Mouse (Mus musculus) T-helper 2 cell (primary cell): ENCODE data around the gene Lime1.

Source experiments
- in situ Hi-C: fragments of 300-600 bp; cut with MboI, MseI; formaldehyde crosslinking; loops from one replicate; pipeline ENCODE4 v1.15.1; 2025; ENCODE audit warnings: high pct_unique_total_duplicates

Gene Lime1

GRCm38 (mm10) chr2:181379778-181380177, at the start of gene Lime1:
Lime1 (plus strand) TSS chr2:181380078.
- in situ Hi-C loops = loop anchor here (25.0 kb wide), 1 partner anchor 108 kb away; the partner anchor contains the start of genes Abhd16b and Tpd52l2

GRCm38 (mm10) chr2:181332542-181332941, 47.3 kb upstream of the Lime1 start:
- in situ Hi-C loops = no loop called here

GRCm38 (mm10) chr2:181334023-181334422, 45.9 kb upstream of the Lime1 start:
- in situ Hi-C loops = no loop called here

- in situ Hi-C loops = no loop called here
Measured at GRCm38 (mm10) chr2:181340426-181340825, 39.5 kb upstream of the Lime1 start.

GRCm38 (mm10) chr2:181342766-181343165, 37.1 kb upstream of the Lime1 start:
- in situ Hi-C loops = no loop called here

GRCm38 (mm10) chr2:181356780-181357179, 23.1 kb upstream of the Lime1 start:
- in situ Hi-C loops = no loop called here

GRCm38 (mm10) chr2:181363946-181364345, 15.9 kb upstream of the Lime1 start:
- in situ Hi-C loops = no loop called here

- in situ Hi-C loops = no loop called here
Measured at GRCm38 (mm10) chr2:181364487-181364859, 15.4 kb upstream of the Lime1 start.

GRCm38 (mm10) chr2:181364860-181365596, 14.8 kb upstream of the Lime1 start, which contains the start of the genes Zgpat and Arfrp1:
Zgpat (plus strand) TSS chr2:181364928.
Arfrp1 (minus strand) TSS chr2:181365404.
- in situ Hi-C loops = no loop called here

GRCm38 (mm10) chr2:181365655-181366075, 14.2 kb upstream of the Lime1 start:
- in situ Hi-C loops = no loop called here

GRCm38 (mm10) chr2:181370001-181370400, 9.9 kb upstream of the Lime1 start:
- in situ Hi-C loops = no loop called here

- in situ Hi-C loops = loop anchor here (25.0 kb wide), 1 partner anchor 112 kb away; the partner anchor contains the start of genes Abhd16b and Tpd52l2
Measured at GRCm38 (mm10) chr2:181375787-181376186, 4.1 kb upstream of the Lime1 start.

- in situ Hi-C loops = loop anchor here (25.0 kb wide), 1 partner anchor 110 kb away; the partner anchor contains the start of genes Abhd16b and Tpd52l2
Measured at GRCm38 (mm10) chr2:181377230-181377629, 2.6 kb upstream of the Lime1 start.

GRCm38 (mm10) chr2:181378701-181379100, 1.2 kb upstream of the Lime1 start:
- in situ Hi-C loops = loop anchor here (25.0 kb wide), 1 partner anchor 109 kb away; the partner anchor contains the start of genes Abhd16b and Tpd52l2

GRCm38 (mm10) chr2:181380251-181380650, 373 bp downstream of the Lime1 start:
- in situ Hi-C loops = loop anchor here (25.0 kb wide), 1 partner anchor 107 kb away; the partner anchor contains the start of genes Abhd16b and Tpd52l2

- in situ Hi-C loops = loop anchor here (25.0 kb wide), 1 partner anchor 106 kb away; the partner anchor contains the start of genes Abhd16b and Tpd52l2
Measured at GRCm38 (mm10) chr2:181381107-181381506, 1.2 kb downstream of the Lime1 start.

- in situ Hi-C loops = loop anchor here (25.0 kb wide), 1 partner anchor 106 kb away; the partner anchor contains the start of genes Abhd16b and Tpd52l2
Measured at GRCm38 (mm10) chr2:181381631-181382306, 1.9 kb downstream of the Lime1 start.

GRCm38 (mm10) chr2:181384463-181384862, 4.6 kb downstream of the Lime1 start:
- in situ Hi-C loops = loop anchor here (25.0 kb wide), 1 partner anchor 103 kb away; the partner anchor contains the start of genes Abhd16b and Tpd52l2

GRCm38 (mm10) chr2:181384919-181385391, 5.1 kb downstream of the Lime1 start:
- in situ Hi-C loops = loop anchor here (25.0 kb wide), 1 partner anchor 102 kb away; the partner anchor contains the start of genes Abhd16b and Tpd52l2

- in situ Hi-C loops = loop anchor here (25.0 kb wide), 1 partner anchor 101 kb away; the partner anchor contains the start of genes Abhd16b and Tpd52l2
Measured at GRCm38 (mm10) chr2:181385885-181386284, 6.0 kb downstream of the Lime1 start.

- in situ Hi-C loops = loop anchor here (25.0 kb wide), 1 partner anchor 101 kb away; the partner anchor contains the start of genes Abhd16b and Tpd52l2
Measured at GRCm38 (mm10) chr2:181386663-181387210, 6.9 kb downstream of the Lime1 start.
